Mouse (Mus musculus) midbrain, postnatal 0 days (tissue): Measurements from ENCODE around the gene Kif28. TPM values are rescaled to one million over a fixed set of nuclear protein-coding genes. Genes with fewer than 3 reads are reported as not detected.
A peak's percentile ranks its signal among the peaks of the same experiment; 100 is the strongest.
"Not testable (repeated sequence)": the region's sequence is repeated elsewhere in the genome, so short reads cannot be mapped to it uniquely, and the experiment has no call there.

Experiments used
- ATAC-seq: fragments of 200-750 bp; cut with Nextera tagmentation; 2 replicates; pipeline ENCODE4 v1.8.0; 2017; ENCODE audit warnings: moderate number of reproducible peaks, mild to moderate bottlenecking, moderate TSS enrichment, moderate library complexity; ENCODE audit not compliant: low FRiP score
- DNase-seq: peaks from one replicate; pipeline ENCODE4 v3.0.0-alpha.2; 2015; ENCODE audit warnings: low spot score
- H3K27ac ChIP-seq: fragments of 300-500 bp; sonication (generic); 2 replicates; pipeline ENCODE4 v1.5.1; 2014; ENCODE audit warnings: low read depth, mild to moderate bottlenecking, low read length, mixed read lengths
- H3K27me3 ChIP-seq: fragments of 300-500 bp; sonication (generic); 2 replicates; pipeline ENCODE4 v1.6.1; 2014; ENCODE audit warnings: low read length, control low read depth, mixed read lengths; ENCODE audit not compliant: insufficient read depth
- H3K36me3 ChIP-seq: fragments of 300-500 bp; sonication (generic); 2 replicates; pipeline ENCODE4 v1.6.1; 2014; ENCODE audit warnings: low read length, control low read depth, mixed read lengths; ENCODE audit not compliant: insufficient read depth
- H3K4me1 ChIP-seq: fragments of 300-500 bp; sonication (generic); 2 replicates; pipeline ENCODE4 v1.6.1; 2014; ENCODE audit warnings: mild to moderate bottlenecking, control low read depth, antibody characterized with exemption, low read length, mixed read lengths; ENCODE audit not compliant: insufficient read depth
- H3K4me2 ChIP-seq: fragments of 300-500 bp; sonication (generic); 2 replicates; pipeline ENCODE4 v1.6.1; 2014; ENCODE audit warnings: low read depth, mild to moderate bottlenecking, low read length, mixed read lengths; ENCODE audit not compliant: poor library complexity, severe bottlenecking
- H3K4me3 ChIP-seq: fragments of 300-500 bp; sonication (generic); 2 replicates; pipeline ENCODE4 v1.5.1; 2014; ENCODE audit warnings: low read depth, mild to moderate bottlenecking, low read length, moderate library complexity
- H3K9ac ChIP-seq: fragments of 300-500 bp; sonication (generic); replicated peaks from 2 replicates; pipeline ENCODE4 v1.6.1; 2014; ENCODE audit warnings: mild to moderate bottlenecking, low read length, moderate library complexity, mixed read lengths; ENCODE audit not compliant: poor library complexity, severe bottlenecking
- H3K9me3 ChIP-seq: fragments of 300-500 bp; sonication (generic); 2 replicates; pipeline ENCODE4 v1.6.1; 2016; ENCODE audit warnings: low read length, control low read depth
- CTCF ChIP-seq: IDR thresholded peaks from 2 replicates; pipeline ENCODE4 v1.5.1; 2016; ENCODE audit warnings: antibody characterized with exemption, mild to moderate bottlenecking
- WGBS: fragments of 180-500 bp; shearing (Covaris S2); extraction: QIAGEN DNeasy Blood & Tissue Kit; methylation state at CpG from one replicate; pipeline ENCODE4 v1.1.7; 2014; 5-methylcytosine and 5-hydroxymethylcytosine counted together
- polyA plus RNA-seq: library from polyadenylated mRNA; unstranded; fragments of >200 nt; fragmentation: Nextera tagmentation; extraction: Ambion mirVana; gene quantifications from 2 replicates; pipeline ENCODE4 v1.2.1, GENCODE M21; 2015
- total RNA-seq: library from RNA; depleted of rRNA; stranded (reverse); fragments of >200 nt; gene quantifications from 2 replicates; pipeline ENCODE4 v1.2.3, GENCODE M21; 2014; rRNA removed

The Kif28 gene
- total and polyA plus RNA-seq, 2 experiments from 2014 or later = 0.22 TPM; not detected in 1

DNA sequence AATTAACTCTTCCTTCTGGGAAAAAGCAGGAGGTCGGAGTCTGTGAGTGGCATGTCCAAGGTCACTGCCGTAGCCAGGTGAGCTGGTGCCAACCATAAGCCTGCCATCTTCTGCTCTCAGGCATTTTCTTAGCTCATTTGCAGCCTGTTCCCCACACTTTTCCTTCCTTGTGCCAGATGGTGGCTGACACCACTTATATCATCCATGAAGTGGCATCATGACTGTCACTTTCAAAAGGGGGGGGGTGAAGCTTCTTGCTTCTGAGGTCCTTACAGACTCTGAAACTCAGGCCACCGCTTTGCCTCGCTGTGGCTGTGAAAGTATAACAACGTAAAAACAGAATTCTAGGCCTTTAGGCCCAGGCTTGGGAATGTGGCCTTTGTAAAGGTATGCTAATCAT, 93.8 kb downstream of the Kif28 start:
- no peak for ATAC-seq
- no peak overlapping the region for H3K9ac ChIP-seq
- WGBS = 89% methylated on average over 5 of the region's 5 CpGs
- no peak overlapping the region for H3K4me3 ChIP-seq
- TF ChIP-seq CTCF = no peak
- H3K27me3 ChIP-seq = no peaks in the 10 kb centered on the region
- H3K4me1 ChIP-seq = no peaks in the 10 kb centered on the region
- no peak overlapping the region for H3K27ac ChIP-seq
- H3K4me2 ChIP-seq = no peak overlapping the region
- no peaks in the 10 kb centered on the region for H3K36me3 ChIP-seq
- no peak for DNase-seq
- H3K9me3 ChIP-seq = no peaks in the 10 kb centered on the region

DNA sequence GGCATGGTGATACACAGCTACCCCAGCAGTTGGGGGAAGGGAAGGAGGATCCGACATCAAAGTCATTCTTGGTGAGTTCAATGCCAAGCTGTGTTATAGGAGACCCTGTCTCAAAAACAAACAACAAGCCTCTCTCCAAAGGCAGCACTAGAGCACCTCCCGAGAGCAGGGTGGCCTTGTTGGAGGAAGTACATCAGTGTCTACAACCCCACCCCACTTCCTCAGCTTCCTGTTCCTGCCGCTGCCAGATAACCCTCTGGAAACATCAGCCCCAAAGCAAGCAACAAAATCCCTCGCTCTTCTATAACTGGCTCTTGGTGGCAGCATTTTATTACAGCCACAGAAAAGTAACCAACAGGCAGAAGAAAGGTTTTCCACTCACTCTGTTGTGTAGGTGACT, 94.8 kb downstream of the Kif28 start:
- no peak overlapping the region for H3K27ac ChIP-seq
- H3K4me1 ChIP-seq = no peaks in the 10 kb centered on the region
- H3K27me3 ChIP-seq = no peaks in the 10 kb centered on the region
- ATAC-seq (no peak), DNase-seq (no peak)
- TF ChIP-seq CTCF = no peak
- H3K9me3 ChIP-seq = no peaks in the 10 kb centered on the region
- H3K36me3 ChIP-seq = no peaks in the 10 kb centered on the region
- 78% methylated on average over 4 of the region's 4 CpGs for WGBS
- no peak overlapping the region for H3K9ac ChIP-seq
- H3K4me3 ChIP-seq = no peak overlapping the region
- no peak overlapping the region for H3K4me2 ChIP-seq

DNA sequence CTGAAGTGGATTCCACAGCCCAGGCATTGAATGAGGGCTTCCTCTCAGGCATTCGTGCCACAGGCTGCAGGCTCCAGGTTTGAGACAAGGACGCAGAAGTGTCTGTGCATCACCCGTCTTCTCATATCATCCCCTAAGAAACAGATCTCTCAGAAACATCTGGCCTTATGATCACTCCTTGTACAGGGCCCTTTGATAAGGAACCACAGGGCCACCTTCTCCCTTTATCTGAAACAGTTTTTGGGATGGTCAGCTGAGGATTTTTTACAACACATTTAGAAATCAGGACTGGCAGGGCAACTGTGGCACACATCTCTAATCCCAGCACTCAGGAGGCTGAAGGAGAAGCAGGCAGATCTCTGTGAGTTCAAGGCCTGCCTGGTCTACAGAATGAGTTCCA, 95.7 kb downstream of the Kif28 start:
- no peak overlapping the region for H3K27ac ChIP-seq
- no peaks in the 10 kb centered on the region for H3K27me3 ChIP-seq
- ATAC-seq = no peak
- DNase-seq = no peak
- WGBS = 68% methylated on average over 3 of the region's 3 CpGs
- H3K4me3 ChIP-seq = no peak overlapping the region
- H3K9me3 ChIP-seq = no peaks in the 10 kb centered on the region
- H3K4me2 ChIP-seq = no peak overlapping the region
- no peaks in the 10 kb centered on the region for H3K36me3 ChIP-seq
- H3K4me1 ChIP-seq = no peaks in the 10 kb centered on the region
- TF ChIP-seq CTCF = no peak
- no peak overlapping the region for H3K9ac ChIP-seq

DNA sequence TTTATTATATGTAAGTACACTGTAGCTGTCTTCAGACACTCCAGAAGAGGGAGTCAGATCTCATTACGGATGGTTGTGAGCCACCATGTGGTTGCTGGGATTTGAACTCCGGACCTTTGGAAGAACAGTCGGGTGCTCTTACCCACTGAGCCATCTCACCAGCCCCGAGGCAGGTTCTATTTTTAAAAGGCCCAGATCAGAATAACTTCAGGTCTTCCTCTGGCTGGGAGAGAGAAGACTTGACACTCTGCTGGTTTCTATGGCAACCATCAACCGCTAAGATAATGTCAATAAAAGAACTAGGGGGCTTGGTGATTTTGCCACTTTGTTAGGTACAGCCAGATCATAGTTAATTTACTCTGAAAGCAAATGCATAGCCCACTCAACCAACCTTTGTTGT, 96.4 kb downstream of the Kif28 start:
- not testable (repeated sequence) for H3K4me2 ChIP-seq, H3K4me3 ChIP-seq, H3K27ac ChIP-seq, H3K27me3 ChIP-seq, H3K9ac ChIP-seq, H3K9me3 ChIP-seq, ATAC-seq, H3K36me3 ChIP-seq, H3K4me1 ChIP-seq
- 57% methylated on average over 4 of the region's 5 CpGs for WGBS
- peak; percentile 18 for DNase-seq

DNA sequence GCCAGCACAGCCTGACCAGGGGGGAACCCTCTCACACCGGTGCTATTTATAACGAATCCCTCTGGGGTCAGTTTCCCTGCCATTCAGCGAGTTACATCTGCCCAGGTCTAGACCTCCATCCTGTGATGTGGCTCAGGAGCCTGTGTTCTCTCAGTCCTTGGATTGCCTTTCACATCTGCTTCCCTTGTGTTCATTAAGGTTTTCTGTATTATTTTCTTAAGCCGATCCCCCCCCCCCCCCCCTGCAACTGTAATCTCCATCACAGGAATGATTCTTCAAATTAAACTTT, 99.1 kb downstream of the Kif28 start:
- WGBS = 29% methylated on average over 4 of the region's 4 CpGs
- no peaks in the 10 kb centered on the region for H3K27me3 ChIP-seq
- no peaks in the 10 kb centered on the region for H3K4me1 ChIP-seq
- TF ChIP-seq CTCF = no peak
- no peak overlapping the region for H3K9ac ChIP-seq
- no peaks in the 10 kb centered on the region for H3K9me3 ChIP-seq
- peak overlapping the region; percentile 39; the same call in 1 of the 2 replicates for H3K4me2 ChIP-seq
- H3K4me3 ChIP-seq = 0 out of 2 replicates have a peak overlapping the region, but pooled peaks have one; percentile 14
- H3K36me3 ChIP-seq = no peaks in the 10 kb centered on the region
- H3K27ac ChIP-seq = no peak overlapping the region
- DNase-seq (no peak), ATAC-seq (no peak)

Other genes starting within 250 kb of the Kif28 start
- gene Smyd3, start 227.2 kb downstream of the Kif28 start, total RNA-seq = 15.8 and 24.4 TPM in 2 replicates
- 23.1 and 28.4 TPM in 2 replicates for gene Smyd3, start 227.2 kb downstream of the Kif28 start, polyA plus RNA-seq
- gene Tfb2m, start 199.0 kb downstream of the Kif28 start, total RNA-seq = 13.4 and 14.2 TPM in 2 replicates
- 29.5 and 31.1 TPM in 2 replicates for gene Tfb2m, start 199.0 kb downstream of the Kif28 start, polyA plus RNA-seq
- gene Cnst, start 198.9 kb downstream of the Kif28 start, total RNA-seq = 35.8 and 36.8 TPM in 2 replicates
- gene Cnst, start 198.9 kb downstream of the Kif28 start, polyA plus RNA-seq = 16.4 and 16.5 TPM in 2 replicates
- 92.2 and 117 TPM in 2 replicates for gene Sccpdh, start 77.1 kb downstream of the Kif28 start, total RNA-seq
- gene Sccpdh, start 77.1 kb downstream of the Kif28 start, polyA plus RNA-seq = 190 and 195 TPM in 2 replicates
- not detected in 2 replicates for gene Gm10518, start 58.1 kb upstream of the Kif28 start, total RNA-seq
- not detected in 2 replicates for gene Gm10518, start 58.1 kb upstream of the Kif28 start, polyA plus RNA-seq
- gene Ahctf1, start 58.4 kb upstream of the Kif28 start, total RNA-seq = 20.7 and 31.9 TPM in 2 replicates
- 6.4 and 9.3 TPM in 2 replicates for gene Ahctf1, start 58.4 kb upstream of the Kif28 start, polyA plus RNA-seq
- 108 and 128 TPM in 2 replicates for gene Cdc42bpa, start 215.2 kb upstream of the Kif28 start, total RNA-seq
- 25.7 and 29.3 TPM in 2 replicates for gene Cdc42bpa, start 215.2 kb upstream of the Kif28 start, polyA plus RNA-seq